In the genomic region with DNA sequence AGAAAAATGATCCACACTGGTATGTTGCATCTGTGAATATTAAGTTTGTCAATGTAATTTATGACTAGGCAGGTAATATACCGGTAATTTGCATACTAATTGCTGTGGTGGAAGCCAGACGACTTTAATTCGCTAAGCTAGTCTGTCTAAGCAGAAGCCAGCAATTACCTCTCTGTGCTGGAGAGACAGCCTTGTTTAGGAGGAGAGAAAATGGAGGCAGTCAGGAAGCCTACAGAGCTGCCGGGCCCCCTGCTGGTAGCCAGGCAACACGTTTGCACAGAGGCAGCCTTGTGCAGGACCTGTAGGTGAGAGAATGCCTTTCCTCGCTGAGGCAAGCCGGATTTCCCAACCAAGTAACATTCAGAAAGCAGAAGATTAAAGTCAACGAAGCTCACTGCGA, we compare ENCODE assay signal across 8 mouse cellular contexts.
DNase-seq lines count a peak whose midpoint lies in the region; ATAC-seq lines count a peak whose summit lies in the region.

No protein-coding gene starts in this region.

- no peak overlapping the region for H3K27ac ChIP-seq in hindbrain, embryonic 11.5 days (ENCODE audit: low read depth, low read length)

- no peak overlapping the region for H3K4me3 ChIP-seq in hindbrain, embryonic 11.5 days (ENCODE audit: low read depth, low read length)

- no peak overlapping the region for H3K9ac ChIP-seq in hindbrain, embryonic 11.5 days (ENCODE audit: low read depth, low read length)

- H3K36me3 ChIP-seq in hindbrain, embryonic 11.5 days (ENCODE audit: control insufficient read depth, insufficient read depth, low read length), result no peaks in the 10 kb centered on the region

- ATAC-seq in hindbrain, embryonic 11.5 days (ENCODE audit: low FRiP score), result peak; percentile 83

- no peak overlapping the region for H3K4me2 ChIP-seq in hindbrain, embryonic 11.5 days (replicated peaks; ENCODE audit: low read depth, low read length)

- H3K27me3 ChIP-seq in hindbrain, embryonic 11.5 days (ENCODE audit: control insufficient read depth, insufficient read depth, low read length), result no peaks in the 10 kb centered on the region

- peak; percentile 69 for DNase-seq in Muller cell, postnatal 12 days (ENCODE audit: inconsistent ontology term)
- peak; percentile 19 for DNase-seq in cerebellum, adult 9-11 months
- peak; percentile 71 to 87 for DNase-seq in frontal cortex, adult 2 months (ENCODE audit: extremely low spot score in 1 of 2, low spot score in 1 of 2)
- DNase-seq in hindbrain, embryonic 11.5 days (ENCODE audit: low spot score), result peak; percentile 78
- DNase-seq in layer of hippocampus, adult 9-11 months, result peak; percentile 82
- DNase-seq in lung, postnatal 10 days, result peak; percentile 86
- peak; percentile 79 for DNase-seq in ovary, postnatal 36 days (ENCODE audit: low spot score)
- DNase-seq in thymus, postnatal 14 days, result peak; percentile 81

- no peaks in the 10 kb centered on the region for H3K4me1 ChIP-seq in hindbrain, embryonic 11.5 days (replicated peaks; ENCODE audit: control insufficient read depth, insufficient read depth, low read length)

- no peaks in the 10 kb centered on the region for H3K9me3 ChIP-seq in hindbrain, embryonic 11.5 days (ENCODE audit: control insufficient read depth, low read length)

- 18% methylated on average over 9 of the region's 9 CpGs for WGBS in hindbrain, embryonic 11.5 days

Comparison
In these comparisons a context has a peak if more than half of its experiments do, and no peak if none do; other contexts are left out.
1. DNase-seq: peak in every context shown above with its lines; median percentile 86 in lung, postnatal 10 days; 82 in layer of hippocampus, adult 9-11 months; 81 in thymus, postnatal 14 days; 79 in frontal cortex, adult 2 months; 79 in ovary, postnatal 36 days; 78 in hindbrain, embryonic 11.5 days; 69 in Muller cell, postnatal 12 days; 19 in cerebellum, adult 9-11 months.